Mouse (Mus musculus): ENCODE measurements around the gene Nell1. TPM values are rescaled to one million over a fixed set of nuclear protein-coding genes. Genes with fewer than 3 reads are reported as not detected.
A peak's percentile ranks its signal among the peaks of the same experiment; 100 is the strongest.
"Not testable (repeated sequence)": the region's sequence is repeated elsewhere in the genome, so short reads cannot be mapped to it uniquely, and the experiment has no call there.

Nell1 gene
- 10 to 100 TPM; 64.8 to 66.7 TPM for total RNA-seq (2021)

DNA sequence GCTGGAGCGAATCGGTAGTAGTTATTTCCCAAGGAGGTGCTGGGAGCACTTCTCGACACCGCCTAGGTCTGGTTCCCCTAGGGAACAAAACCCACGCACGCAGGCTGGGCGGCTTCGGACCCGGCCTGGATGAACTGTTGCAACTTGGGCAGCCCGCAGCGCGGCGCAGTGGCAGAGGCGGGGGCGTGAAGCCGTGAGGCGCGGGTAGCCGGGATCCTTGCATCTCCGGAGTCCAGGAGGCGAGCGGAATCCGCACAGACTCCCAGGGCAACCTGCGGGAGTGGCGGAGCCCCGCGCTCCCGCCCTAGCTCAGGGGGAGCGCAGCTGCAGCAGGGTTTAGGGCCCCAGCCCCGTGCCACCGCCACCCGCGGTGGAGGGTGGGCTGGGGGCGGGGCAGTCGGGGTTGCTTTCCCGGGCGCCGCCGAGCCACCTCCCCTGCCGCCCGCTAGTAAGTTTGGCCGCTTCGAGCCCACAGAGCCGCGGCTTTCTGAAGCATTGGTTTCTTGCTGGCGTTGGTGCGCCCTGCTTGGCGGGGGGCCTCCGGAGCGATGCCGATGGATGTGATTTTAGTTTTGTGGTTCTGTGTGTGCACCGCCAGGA lies at the start of gene Nell1:
Gene Nell1, plus strand, starts transcription at position 24 of the 600 bp plus-strand sequence.
- intact Hi-C loops (cut with DNase I), result loop anchor here (10.0 kb wide), 1 partner anchor 270 kb away; no protein-coding TSS in a partner anchor
- peak; percentile 47 to 59 for DNase-seq (ENCODE audit: low spot score in 2 of 2)

DNA sequence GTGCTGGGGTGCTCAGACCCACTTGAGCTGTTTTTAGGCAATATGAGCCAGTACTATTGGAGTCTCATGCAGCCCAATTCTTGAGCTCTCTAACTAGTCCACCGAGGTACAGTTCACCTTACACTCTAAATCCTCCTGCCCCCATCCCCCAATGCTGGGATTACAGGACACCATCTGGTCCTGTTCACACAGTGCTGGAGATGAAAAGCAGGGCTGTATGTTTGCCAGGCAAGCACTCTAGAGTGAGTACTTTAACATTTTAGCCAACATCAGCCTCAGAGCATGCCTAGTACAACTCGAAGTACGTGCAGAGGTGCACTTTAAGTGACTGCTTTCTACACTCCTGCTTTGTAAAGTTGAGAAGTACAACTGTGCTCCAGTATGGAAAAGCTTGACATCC lies 46.1 kb upstream of the Nell1 start:
- intact Hi-C loops (cut with DNase I), result no loop called here

DNA sequence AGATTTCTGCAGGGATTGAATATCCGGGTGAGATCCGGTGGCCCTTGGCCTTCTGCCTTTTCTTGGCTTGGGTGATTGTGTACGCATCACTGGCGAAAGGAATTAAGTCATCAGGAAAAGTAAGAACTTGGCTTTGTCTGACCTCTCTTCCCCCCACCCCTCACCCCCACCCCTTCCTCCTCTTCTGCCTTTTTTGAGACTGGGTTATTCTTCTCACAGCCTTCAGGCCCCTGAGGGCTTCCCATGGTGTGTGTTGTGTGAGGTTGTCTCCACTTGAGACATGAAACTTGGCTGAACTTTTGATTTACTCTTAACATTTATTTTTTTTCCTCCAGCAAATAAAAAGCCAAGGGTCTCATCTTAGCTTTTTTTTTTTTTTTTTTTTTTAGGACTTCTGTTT lies 44.7 kb upstream of the Nell1 start:
- intact Hi-C loops (cut with DNase I), result no loop called here
- DNase-seq (ENCODE audit: low spot score in 2 of 2), result no peak

More for the DNA sequence above, 46.1 kb upstream of the Nell1 start:
- no peak for DNase-seq (ENCODE audit: low spot score in 2 of 2)

DNA sequence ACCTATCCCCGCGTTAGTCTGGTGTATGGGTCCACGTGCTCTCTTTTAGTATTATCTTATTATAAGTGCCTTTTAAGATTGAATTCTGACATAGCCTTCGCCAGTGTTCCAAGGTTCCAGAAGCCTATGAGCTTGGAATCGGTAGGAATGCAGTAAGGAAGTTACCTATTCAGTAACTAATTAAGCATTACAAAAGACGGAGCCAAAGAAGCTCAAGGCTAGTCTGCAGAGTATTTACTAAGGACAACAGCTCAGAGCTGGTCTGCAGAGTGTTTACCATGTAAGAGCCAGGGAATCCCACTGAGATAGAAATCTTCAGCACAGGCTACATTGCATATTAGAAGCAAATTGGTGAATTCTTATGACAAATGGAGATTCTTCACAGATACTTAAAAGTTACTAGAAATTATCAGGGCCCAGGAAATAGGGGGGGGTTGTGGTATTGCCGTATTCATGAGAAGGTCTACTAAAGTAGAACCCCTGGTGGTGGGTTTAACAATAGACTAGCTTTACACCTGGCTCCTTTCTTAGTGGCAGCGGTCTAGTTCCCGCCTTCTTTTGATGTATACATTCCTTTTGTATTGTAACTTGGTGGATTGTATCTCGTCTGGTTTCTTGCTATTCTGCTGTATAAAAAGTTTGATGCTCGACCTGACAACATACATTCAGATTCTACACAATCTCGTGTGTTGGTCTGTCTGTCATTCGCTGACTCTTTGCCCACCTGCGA lies 41.1 kb upstream of the Nell1 start:
- DNase-seq (ENCODE audit: low spot score in 2 of 2); intact Hi-C loops (cut with DNase I): not testable (repeated sequence)

- no peak for DNase-seq (ENCODE audit: low spot score in 2 of 2)
- intact Hi-C loops (cut with DNase I), result no loop called here
Measured at GRCm38 (mm10) chr7:49936821-49937220, 37.8 kb upstream of the Nell1 start.

DNA sequence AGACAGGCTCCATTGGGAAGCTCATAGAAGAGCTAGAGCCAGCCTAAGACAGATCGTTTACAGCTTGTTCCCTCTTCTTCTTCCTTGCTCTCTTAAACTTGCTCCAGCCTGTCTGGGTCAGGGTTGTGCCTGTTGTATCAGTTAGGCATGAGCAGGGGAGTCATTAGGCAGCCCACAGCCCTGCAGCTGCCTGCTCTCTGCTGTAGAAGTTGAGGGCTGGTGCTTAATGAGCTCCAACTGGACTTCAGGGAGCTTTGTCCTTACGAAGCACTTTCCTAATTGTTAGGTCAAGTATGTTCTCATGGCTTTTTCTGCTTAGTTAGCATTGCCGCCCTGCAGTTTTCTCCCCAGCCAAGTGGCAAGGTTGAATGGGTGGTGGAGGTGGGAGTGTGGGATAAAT lies 32.6 kb upstream of the Nell1 start:
- intact Hi-C loops (cut with DNase I), result no loop called here
- DNase-seq (ENCODE audit: low spot score in 2 of 2), result no peak

DNA sequence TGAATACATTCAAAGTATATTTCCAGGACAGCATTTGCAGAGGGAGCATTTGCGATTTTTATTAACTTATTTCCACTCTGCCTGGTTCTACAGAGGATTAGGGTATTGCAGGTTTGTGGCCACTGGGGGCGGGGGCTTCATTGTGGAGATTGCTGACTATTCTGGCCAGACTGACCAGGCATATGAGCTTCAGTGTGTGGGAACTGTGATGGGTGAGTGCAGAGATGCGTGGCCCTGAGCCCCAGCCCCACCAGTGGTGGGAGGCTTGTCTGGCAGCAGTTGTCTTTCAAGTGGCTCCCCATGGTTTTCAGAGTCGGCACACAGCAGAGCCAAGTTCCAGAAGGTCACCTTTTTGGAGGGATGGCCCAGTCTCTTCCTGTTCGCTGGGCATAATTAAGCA lies 32.2 kb upstream of the Nell1 start:
- intact Hi-C loops (cut with DNase I), result no loop called here

DNA sequence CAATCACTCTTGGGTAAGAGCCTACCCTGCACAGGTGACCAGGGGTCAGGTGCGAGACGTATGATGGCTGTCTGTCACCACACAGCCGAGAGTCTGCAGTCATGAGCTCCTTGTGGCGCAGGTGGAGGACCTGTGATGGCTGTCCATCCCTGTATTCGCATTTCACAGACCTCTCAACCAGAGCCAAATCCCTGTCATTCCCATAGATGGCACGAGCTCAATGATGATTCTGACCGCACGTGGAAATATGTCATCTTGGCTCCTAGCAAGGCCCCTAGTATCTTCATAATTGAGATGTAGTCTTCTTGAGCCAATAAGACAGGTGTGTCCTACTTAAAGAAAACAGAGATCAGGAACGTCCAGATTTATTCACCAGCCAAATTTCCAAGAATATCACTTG lies 28.0 kb upstream of the Nell1 start:
- DNase-seq (ENCODE audit: low spot score in 2 of 2), result no peak
- intact Hi-C loops (cut with DNase I), result no loop called here

More for the DNA sequence above, 32.2 kb upstream of the Nell1 start:
- no peak for DNase-seq (ENCODE audit: low spot score in 2 of 2)

DNA sequence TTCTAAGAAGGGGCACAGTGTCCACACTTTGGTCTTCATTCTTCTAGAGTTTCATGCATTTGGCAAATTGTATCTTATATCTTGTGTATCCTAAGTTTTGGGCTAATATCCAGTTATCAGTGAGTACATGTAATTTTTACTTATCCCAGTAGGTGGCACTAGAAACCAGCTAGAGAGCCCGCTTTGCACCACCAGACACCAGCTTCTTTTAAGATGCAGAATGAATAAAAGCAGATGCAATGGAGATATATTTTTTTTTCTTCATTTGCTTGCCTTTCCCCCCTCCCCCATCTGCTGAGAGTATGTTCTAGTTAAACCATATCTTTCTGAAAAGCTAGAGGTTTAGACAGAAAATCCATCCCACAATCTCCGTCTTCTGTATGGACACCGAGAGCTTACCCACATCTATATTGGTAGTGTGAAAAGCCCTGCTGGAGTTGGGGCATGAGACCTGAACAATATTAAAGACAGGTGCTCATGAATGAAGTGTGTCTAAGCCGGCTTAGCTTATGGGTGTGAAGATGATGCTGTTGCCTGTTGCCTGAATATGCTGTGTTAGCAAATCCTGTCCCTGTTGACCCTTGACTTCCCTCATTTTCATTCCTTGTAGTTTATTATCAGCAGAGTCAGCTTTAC lies 21.0 kb upstream of the Nell1 start:
- no peak for DNase-seq (ENCODE audit: low spot score in 2 of 2)
- intact Hi-C loops (cut with DNase I), result loop anchor here (2.0 to 10.0 kb wide), 2 partner anchors 531 to 1481 kb away; no protein-coding TSS in a partner anchor

- intact Hi-C loops (cut with DNase I), result loop anchor here (10.0 kb wide), 1 partner anchor 530 kb away; no protein-coding TSS in a partner anchor
- no peak for DNase-seq (ENCODE audit: low spot score in 2 of 2)
Measured at GRCm38 (mm10) chr7:49954834-49955233, 19.8 kb upstream of the Nell1 start.

GRCm38 (mm10) chr7:49957142-49957541 lies 17.5 kb upstream of the Nell1 start:
- DNase-seq (ENCODE audit: low spot score in 2 of 2), result no peak
- intact Hi-C loops (cut with DNase I), result loop anchor here (10.0 kb wide), 1 partner anchor 528 kb away; no protein-coding TSS in a partner anchor

- intact Hi-C loops (cut with DNase I), result no loop called here
Measured at GRCm38 (mm10) chr7:49963764-49964163, 10.9 kb upstream of the Nell1 start.

GRCm38 (mm10) chr7:49969516-49969915 lies 5.1 kb upstream of the Nell1 start:
- no peak for DNase-seq (ENCODE audit: low spot score in 2 of 2)
- intact Hi-C loops (cut with DNase I), result no loop called here

More at GRCm38 (mm10) chr7:49963764-49964163, 10.9 kb upstream of the Nell1 start:
- DNase-seq (ENCODE audit: low spot score in 2 of 2), result no peak

DNA sequence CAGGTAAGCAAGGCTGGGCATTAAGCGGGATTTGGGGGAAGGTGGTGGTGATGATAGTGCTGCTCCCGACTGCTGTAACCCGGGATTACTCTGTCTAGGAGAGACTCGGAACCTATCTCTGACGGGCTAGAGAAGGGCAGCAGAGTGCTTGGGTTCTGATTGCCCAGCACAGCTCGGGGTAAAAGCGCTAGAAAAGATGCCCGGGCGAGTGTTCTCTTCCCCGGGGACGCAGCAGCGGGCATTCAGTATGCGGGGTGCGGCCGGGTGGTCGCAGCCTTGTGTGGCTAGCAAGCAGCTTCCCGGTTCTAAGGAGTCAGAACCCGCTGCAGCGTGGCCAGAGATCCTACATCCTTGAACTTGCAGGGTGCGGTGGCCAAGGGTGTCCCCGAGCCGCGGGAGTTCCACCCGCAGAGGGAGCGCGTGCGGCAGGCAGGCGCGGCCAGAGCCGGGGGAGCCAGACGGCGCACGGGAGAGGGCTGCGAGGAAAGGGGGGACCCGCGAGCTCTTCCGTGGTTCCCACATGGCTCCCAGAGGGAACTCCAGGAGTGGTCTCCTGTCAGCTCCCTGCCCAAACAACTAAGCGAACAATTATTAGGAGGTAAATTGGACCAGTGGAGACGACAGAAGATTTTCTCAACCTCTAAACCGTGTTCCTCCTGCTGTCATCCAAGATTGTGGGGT lies 917 bp downstream of the Nell1 start:
- intact Hi-C loops (cut with DNase I), result loop anchor here (10.0 kb wide), 1 partner anchor 269 kb away; no protein-coding TSS in a partner anchor
- peak; percentile 37 to 66 for DNase-seq (ENCODE audit: low spot score in 2 of 2)

DNA sequence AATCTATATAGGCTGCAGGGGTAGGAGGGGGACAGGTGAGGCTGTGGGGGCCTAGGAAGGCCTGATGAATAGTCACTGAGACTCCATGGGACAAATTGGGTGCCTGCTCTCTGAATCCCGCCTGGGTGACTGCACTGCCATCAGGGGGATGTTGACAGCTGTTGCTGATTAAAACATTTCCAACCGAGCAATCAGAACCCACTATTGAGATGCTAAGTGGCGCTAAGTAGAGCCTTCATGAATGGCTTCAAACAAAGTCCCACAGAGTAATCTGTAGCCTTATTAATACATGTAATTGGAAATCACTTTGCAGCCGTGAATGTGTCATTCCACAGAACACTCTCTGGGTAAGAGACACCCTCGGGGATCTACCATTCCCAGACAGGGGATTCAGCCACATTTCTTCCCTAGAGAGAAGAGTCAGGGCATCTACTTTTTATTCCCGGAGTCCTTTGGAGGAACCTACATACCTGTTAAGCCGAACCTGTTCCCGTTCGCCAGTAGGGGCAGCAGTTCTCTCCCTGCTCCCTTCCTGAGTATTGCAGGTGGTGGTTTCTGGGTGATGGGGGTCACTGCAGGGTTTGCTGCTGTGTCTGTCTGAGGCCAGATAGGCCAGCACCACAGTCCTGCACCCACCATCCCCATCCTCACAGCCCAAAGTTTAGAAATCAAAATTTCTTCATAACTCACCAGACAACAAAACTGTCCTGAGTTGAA lies 7.0 kb downstream of the Nell1 start:
- intact Hi-C loops (cut with DNase I), result no loop called here
- DNase-seq (ENCODE audit: low spot score in 2 of 2), result no peak

DNA sequence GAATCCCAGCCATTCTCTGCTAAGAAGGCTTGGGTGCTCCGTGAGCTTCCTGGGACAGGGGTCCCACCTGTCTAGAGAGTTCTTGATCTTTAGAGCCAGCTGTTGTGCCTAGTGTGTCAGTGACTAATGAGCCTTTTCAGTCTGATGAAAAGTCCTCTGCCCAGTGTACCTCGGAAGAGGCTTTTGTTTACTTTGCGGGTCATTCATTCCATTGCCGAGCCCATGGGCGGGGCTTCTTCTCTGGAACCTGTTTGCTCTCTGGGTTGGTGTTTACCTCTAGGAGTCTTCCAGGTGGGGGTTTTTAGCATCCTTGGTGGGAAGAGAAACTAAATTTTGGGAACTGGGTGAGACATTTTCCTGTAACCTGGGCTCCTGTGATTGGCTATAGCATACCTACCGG lies 10.0 kb downstream of the Nell1 start:
- intact Hi-C loops (cut with DNase I), result no loop called here
- no peak for DNase-seq (ENCODE audit: low spot score in 2 of 2)

- intact Hi-C loops (cut with DNase I), result no loop called here
Measured at GRCm38 (mm10) chr7:49985947-49986346, 11.3 kb downstream of the Nell1 start.

GRCm38 (mm10) chr7:49999321-49999720 lies 24.7 kb downstream of the Nell1 start:
- no peak for DNase-seq (ENCODE audit: low spot score in 2 of 2)
- intact Hi-C loops (cut with DNase I), result no loop called here

More at GRCm38 (mm10) chr7:49985947-49986346, 11.3 kb downstream of the Nell1 start:
- DNase-seq (ENCODE audit: low spot score in 2 of 2), result no peak

DNA sequence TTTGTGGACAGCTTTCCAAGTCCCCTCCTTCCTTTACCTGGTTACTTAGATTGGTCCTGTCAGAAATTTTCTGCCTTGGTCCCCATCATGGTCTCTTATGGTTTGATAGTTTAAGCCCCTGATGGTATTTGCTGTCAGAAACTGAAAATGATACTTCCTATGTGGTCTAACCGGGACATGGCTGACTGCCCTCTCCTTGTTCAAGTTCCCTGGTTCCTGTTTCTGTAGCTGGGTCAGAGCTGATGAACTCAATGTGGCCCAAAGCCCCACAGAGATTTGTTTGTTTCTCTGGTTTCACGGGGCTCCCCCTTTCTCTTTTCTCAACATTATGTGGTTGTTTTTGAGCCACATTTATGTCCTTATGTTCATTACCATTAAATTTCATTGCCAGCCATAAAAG lies 30.6 kb downstream of the Nell1 start:
- intact Hi-C loops (cut with DNase I), result no loop called here
- DNase-seq (ENCODE audit: low spot score in 2 of 2), result no peak

Measured in left cerebral cortex, postnatal 36 days (tissue).